Mouse (Mus musculus): ENCODE data around the gene Dnah7a.

DNA sequence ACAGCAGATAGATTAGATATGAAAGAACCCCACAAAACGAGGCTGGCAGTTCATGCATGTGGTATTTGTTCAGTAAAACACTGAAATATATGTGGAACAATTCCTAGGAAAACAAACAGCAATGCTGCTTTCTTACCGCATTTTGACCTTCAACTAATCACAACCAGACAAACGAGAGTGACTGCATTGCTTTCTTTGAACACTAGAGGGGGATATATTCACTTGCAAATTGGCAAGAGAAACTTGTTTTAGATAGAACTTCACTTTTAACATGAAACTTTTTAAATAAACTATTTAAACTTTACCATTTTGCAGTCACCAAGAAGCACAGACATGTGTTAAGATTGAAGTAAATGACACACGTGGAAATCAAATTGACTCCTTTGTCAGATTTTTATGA lies 8.9 kb upstream of the Dnah7a start:
- peak; percentile 23; the same call in 1 of the 2 replicates for TF ChIP-seq CTCF (IDR thresholded peaks at IDR 0.05; ENCODE audit: borderline replicate concordance, extremely low read depth, insufficient read depth, insufficient read length)
- no peak for TF ChIP-seq POLR2A (IDR thresholded peaks at IDR 0.05; ENCODE audit: borderline replicate concordance, extremely low read depth, insufficient read depth, insufficient read length, poor library complexity, severe bottlenecking)
